Mouse (Mus musculus): Measurements from ENCODE around the gene Gm13539. TPM values are rescaled to one million over a fixed set of nuclear protein-coding genes. Genes with fewer than 3 reads are reported as not detected.

Gene Gm13539
- total RNA-seq, 2 experiments from 2014 or later = not detected

- no peak for DNase-seq
These were observed 46.4 kb downstream of the Gm13539 start for GRCm38 (mm10) chr2:25828344-25828947.

GRCm38 (mm10) chr2:25830786-25831185, 48.7 kb downstream of the Gm13539 start:
- DNase-seq = peak; percentile 58 to 61

- DNase-seq = peak; percentile 50 to 85
These were observed 54.2 kb downstream of the Gm13539 start for GRCm38 (mm10) chr2:25836291-25836690.

Other genes starting within 250 kb of the Gm13539 start
- gene Traf2, start 235.3 kb upstream of the Gm13539 start, total RNA-seq (2021) = 10 to 100 TPM; 15.7 to 17.6 TPM
- gene Edf1, start 224.4 kb upstream of the Gm13539 start, total RNA-seq (2021) = 100 to 1,000 TPM; 223 to 241 TPM
- 1 to 10 TPM in 1 of 2 experiments, under 1 TPM in 1; 0.55 to 1.4 TPM for gene Mamdc4, start 207.4 kb upstream of the Gm13539 start, total RNA-seq (2021)
- 10 to 100 TPM; 55.9 to 72.5 TPM for gene Phpt1, start 207.0 kb upstream of the Gm13539 start, total RNA-seq (2021)
- gene Ajm1, start 200.5 kb upstream of the Gm13539 start, total RNA-seq (2021) = under 1 TPM; 0.10 to 0.46 TPM
- 10 to 100 TPM; 63.5 to 63.8 TPM for gene Rabl6, start 173.7 kb upstream of the Gm13539 start, total RNA-seq (2021)
- gene Ccdc183, start 164.6 kb upstream of the Gm13539 start, total RNA-seq (2021) = not detected
- 10 to 100 TPM; 33.9 to 37.9 TPM for gene Tmem141, start 160.3 kb upstream of the Gm13539 start, total RNA-seq (2021)
- 1 to 10 TPM; 7.1 to 8.1 TPM for gene Fcna, start 154.2 kb upstream of the Gm13539 start, total RNA-seq (2021)
- under 1 TPM; 0.64 to 0.72 TPM for gene Lcn8, start 129.1 kb upstream of the Gm13539 start, total RNA-seq (2021)
- not detected for gene Lcn5, start 124.3 kb upstream of the Gm13539 start, total RNA-seq (2021)
- gene Lcn6, start 105.5 kb upstream of the Gm13539 start, total RNA-seq (2021) = not detected
- gene Lcn10, start 99.5 kb upstream of the Gm13539 start, total RNA-seq (2021) = not detected
- not detected for gene Obp2a, start 82.2 kb upstream of the Gm13539 start, total RNA-seq (2021)
- 10 to 100 TPM; 16.9 to 18.3 TPM for gene Bmyc, start 75.5 kb upstream of the Gm13539 start, total RNA-seq (2021)
- gene Obp2b, start 45.2 kb upstream of the Gm13539 start, total RNA-seq (2021) = not detected
- not detected for gene Lcn3, start 16.7 kb upstream of the Gm13539 start, total RNA-seq (2021)
- gene Lcn11, start 5.2 kb upstream of the Gm13539 start, total RNA-seq (2021) = not detected
- not detected for gene Glt6d1, start 33.6 kb downstream of the Gm13539 start, total RNA-seq (2021)
- gene Lcn9, start 40.9 kb downstream of the Gm13539 start, total RNA-seq (2021) = not detected
- not detected for gene Sohlh1, start 65.0 kb downstream of the Gm13539 start, total RNA-seq (2021)
- gene Kcnt1, start 81.5 kb downstream of the Gm13539 start, total RNA-seq (2021) = under 1 TPM; 0.21 to 0.25 TPM
- 10 to 100 TPM; 32.6 to 32.8 TPM for gene Camsap1, start 201.0 kb downstream of the Gm13539 start, total RNA-seq (2021)
- 10 to 100 TPM; 80.3 to 90.3 TPM for gene Ubac1, start 239.5 kb downstream of the Gm13539 start, total RNA-seq (2021)